Mouse (Mus musculus) T-helper 2 cell (primary cell): Measurements from ENCODE around the gene Tfip11.

ENCODE experiments used
- in situ Hi-C: fragments of 300-600 bp; cut with MboI, MseI; formaldehyde crosslinking; loops from one replicate; pipeline ENCODE4 v1.15.1; 2025; ENCODE audit warnings: high pct_unique_total_duplicates

Tfip11 gene

DNA sequence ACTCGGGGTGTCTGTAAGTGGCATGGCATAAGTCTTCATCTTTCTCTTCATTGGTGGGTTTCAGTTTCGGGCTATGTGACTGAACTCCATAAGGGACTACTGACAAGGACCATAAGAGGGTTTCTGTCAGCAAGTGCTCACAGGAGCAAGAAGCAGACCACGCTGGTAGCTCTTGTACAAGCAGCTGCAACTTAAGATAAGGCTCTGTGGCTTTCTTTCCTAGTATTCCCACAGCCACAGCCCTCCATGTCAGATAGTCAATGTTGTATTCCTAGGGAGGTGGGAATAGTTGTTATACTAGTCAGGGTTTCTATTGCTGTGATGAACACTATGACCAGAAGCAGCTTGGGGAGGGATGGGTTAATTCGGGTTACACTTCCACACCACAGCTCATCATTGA lies 33.4 kb downstream of the Tfip11 start:
- in situ Hi-C loops, result no loop called here

DNA sequence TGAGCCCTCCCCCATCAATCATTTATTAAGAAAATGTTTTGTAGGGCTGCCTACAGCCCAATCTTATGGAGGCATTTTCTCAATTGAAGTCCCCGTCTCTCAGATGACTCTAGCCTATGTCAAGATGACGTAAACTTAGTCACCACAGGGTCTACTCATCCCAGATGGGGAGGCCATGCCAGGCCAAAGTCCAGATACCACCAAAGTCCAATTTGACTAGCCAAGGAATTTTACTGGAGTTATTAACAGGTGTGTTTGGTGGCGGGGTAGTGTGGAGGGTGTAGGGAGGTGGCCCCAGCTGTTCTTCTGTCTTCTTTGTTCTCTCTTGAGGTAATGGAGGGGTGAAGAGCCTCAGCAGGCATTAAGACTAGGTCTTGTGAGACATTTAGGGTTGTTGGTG lies 33.9 kb downstream of the Tfip11 start:
- in situ Hi-C loops, result no loop called here

DNA sequence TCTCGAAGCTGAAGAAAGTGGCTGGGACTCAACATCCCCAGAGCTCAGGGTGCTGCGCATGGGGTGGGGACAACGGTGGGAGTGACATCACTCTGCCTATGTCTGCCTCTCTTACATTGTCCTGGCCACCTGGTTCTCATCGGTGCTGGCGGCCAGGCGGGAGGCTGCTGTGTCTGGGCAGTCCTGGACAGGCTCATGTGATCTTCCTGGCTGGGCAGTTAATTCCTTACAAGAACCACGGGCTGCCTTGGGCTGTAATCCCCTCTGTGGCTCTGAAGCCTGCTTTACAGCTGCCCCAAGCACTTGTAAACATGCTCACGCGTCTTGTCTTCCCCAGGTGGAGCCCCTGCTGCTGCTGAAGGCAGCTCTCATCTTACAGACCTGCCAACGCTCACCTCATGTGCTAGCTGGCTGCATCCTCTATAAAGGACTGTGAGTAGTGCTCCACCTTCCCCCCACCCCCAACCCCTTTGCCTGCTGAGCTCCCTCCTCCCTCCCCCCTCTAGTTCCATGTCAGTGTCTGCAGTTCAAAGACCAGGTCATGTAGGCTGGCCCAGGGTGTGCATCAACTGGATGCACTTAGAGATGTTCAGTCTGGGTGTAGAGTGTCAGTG lies 38.1 kb downstream of the Tfip11 start:
- in situ Hi-C loops, result no loop called here

DNA sequence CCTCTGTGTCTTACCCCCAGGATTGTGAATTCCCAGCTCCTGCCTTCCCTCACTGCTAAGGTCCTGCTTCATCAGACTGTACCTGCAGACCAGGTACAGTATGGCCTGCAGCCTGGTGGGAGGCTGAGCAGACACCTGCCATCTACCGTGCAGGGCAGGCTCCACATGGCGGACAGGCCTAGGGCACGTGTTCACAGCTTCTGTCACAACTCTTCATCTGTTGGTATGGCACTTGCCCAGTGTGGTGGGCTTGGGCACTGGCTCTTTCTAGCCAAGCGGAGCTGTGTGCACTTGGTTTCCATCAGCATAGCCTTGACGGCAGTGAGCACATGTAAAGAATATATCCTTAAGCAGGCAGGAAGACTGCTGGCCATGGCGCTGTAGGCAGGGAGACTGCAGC lies 40.7 kb downstream of the Tfip11 start:
- in situ Hi-C loops, result no loop called here

DNA sequence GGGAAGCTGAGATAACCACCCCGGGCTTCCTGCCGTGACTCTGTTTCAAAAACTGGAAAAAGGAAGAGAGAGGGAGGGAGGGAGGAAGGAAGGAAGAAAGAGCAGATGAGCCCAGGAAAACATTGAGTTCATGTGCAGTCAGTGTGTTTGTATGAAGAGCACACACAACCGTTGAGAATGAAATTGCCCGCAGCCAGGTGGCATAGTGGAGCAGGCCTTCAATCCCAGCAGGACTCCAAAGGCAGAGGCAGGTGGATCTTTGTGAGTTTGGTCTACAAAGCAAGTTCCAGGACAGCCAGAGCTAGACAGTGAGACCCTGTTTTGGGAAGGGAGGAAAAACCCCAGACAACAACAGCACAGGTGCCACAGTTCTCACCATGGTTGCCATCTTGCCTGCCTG lies 41.2 kb downstream of the Tfip11 start:
- in situ Hi-C loops, result no loop called here

DNA sequence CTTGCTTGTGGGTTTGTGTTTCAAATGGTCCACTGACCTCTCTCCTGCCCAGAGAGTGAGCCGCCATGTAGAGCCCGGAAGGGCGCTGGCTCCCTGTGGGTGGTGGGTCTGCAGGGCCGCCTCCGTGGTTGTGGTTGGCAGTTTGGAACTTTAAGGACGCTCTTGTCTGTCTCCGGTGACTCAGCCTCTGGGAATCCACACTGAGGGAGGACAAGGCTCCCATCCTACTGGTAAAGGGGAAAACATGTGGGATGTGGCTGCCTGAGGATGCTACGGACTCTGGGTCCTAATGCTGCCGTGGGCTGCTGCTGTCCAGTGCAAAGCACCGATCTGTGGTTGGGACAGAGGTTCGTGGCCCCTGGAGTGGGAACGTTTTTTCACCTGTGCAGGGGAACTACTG lies 41.8 kb downstream of the Tfip11 start:
- in situ Hi-C loops, result no loop called here

DNA sequence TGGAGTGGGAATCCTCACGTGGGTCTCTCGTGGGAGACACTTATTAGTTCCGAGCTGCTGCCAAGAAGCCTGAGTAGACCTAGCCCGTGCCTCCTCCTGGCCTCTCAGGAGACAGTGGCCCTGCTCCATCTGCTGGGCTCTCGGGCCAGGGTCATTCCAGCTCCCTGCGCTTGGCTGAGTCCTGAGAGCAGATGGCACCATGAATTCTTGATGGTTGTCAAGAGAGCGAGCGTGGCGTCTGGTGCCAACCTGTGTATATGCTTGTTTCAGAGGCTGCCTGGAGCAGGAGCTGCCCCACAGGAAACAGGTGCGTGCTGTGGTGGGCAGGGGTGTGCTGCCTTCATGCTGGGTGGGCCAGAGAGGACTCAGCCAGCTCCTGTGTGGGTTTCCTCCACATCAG lies 42.5 kb downstream of the Tfip11 start:
- in situ Hi-C loops, result no loop called here

DNA sequence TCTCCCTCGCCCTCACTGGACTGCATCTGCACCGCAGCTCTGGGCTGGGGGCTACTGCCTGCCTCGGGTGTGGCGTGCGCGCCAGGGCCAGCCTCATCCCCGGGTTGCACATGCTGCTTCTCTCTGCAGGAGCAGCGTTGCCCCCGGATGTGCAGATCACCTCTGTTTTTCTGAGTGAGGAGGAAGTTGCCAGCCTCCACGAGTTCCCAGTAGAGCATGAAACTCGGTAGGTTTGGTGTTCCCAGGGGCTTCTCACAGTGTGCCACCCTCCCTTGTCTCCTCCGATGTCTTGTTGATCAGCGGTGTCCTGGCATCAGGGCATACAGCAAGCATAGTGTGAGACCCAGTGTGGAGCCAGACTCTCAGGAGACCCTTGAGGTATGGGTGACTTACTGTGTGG lies 43.2 kb downstream of the Tfip11 start:
- in situ Hi-C loops, result no loop called here

DNA sequence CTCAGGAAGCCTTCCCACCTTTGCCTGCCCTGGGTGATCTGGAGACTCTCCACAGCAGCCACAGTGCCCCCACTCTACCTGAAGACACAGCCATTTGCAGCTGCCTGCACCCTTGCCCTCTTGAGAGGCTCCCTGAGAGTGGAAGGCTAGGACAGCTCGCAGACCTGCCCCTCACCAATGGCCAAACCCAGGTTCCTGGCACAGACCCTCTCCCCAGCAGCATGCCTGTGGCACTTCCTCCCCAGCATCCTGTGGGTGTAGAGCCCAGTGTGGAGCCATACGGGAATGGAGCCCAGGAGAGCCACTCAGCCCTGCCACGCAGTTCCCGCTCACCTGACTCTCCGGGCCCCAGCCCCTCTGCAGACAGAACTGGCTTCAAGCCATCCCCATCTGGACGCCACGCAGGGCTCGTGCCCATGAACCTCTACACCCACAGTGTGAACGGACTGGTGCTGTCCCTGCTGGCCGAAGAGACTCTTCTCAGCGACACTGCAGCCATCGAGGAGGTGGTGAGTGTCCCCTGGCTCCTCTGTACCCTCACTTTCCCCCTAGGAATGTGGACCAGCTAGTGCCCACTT lies 44.2 kb downstream of the Tfip11 start:
- in situ Hi-C loops, result no loop called here

DNA sequence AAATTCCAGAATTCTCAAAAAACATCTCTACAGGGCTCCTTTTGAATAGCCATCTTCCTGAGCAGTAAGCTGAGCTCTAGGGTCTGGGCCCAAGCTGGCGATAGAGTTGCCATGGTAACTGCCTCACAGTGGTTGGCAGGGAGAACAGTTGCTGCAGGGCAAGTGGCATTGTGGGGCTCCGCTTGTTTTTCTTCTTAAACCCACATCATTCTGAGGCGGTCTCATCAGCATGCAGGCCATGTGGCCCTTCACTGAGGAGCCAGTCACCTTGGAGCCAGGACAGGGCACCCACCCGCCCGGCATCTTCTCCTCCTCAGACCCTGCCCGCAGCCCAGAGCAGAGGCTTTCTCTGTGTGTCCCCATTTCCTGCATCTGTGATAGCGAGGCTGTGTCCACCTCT lies 45.8 kb downstream of the Tfip11 start:
- in situ Hi-C loops, result no loop called here

DNA sequence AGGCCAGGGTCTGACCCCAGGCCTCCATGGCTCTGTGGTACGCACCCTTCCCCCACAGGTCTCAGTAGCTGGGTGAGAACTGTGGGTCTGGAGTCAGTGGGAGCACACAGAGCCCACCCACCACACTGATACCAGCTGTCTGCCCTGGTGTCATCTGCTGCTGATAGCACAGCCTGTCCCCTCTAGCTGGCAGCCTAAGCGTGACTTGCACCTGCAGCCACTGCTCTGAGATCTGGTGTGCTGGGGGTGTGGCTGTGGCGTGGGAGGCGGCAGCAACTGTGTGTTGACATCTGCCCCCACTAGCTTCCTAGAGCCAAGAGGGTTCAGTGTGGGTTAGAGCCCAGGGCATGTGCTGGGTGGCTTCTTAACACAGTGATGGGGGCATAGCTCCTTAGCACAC lies 50.0 kb downstream of the Tfip11 start:
- in situ Hi-C loops, result no loop called here

DNA sequence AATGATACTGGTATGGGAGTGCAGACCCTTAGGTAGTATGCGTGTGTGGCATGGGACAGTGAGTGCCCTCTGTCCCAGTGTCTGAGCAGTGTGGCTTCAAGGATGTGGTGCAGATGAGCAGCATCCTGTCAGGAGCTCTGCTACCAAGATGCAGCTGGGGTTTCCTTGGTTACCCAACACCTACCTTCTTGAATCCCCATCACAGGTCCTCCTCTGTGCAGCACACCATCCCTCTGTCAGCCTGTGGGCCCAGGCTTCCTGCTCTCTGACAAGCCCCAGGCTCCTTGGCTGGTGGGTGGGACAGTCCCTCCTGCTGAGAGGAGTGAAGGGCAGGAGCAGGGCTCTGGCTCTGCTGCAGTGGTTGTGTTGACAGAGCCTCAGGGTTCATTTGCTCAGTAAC lies 51.2 kb downstream of the Tfip11 start:
- in situ Hi-C loops, result no loop called here

DNA sequence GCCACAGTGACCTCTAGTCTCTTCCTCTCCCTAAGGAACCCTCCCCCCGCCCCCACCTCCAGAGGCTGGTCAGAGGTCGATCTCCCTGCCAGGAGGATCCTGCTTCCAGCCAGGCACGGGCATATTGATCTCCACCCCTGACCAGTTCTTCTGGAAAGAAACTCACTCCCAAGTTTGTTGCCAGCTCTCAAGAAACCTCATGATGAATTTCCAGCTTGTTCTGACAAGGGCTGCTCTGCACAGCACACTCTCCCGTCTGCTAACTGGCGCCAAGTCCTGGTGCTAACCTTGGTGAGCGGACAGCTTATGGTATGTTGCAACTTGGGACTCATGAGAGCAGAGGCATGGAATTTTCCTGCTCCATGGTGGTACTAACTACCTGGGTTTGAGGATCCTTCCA lies 52.6 kb downstream of the Tfip11 start:
- in situ Hi-C loops, result no loop called here

DNA sequence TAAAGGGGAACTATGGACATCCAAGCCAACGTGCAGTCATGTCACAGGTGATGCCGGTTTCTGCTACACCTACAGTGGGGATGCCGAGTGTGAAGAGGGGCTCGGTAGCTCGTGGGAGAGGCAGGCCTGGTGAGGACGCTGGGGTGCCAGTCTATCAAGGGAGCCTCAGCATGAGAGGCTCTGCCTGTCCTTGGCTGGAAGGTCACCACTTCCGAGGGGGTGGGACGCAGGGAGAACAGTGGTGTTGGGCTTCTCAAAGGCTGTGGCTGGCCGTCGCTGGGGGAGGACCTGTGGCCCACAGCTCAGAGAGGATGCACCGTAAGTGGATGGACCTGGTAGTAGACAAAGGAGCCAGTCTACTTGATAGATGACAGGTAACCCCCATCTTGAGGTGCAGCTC lies 55.0 kb downstream of the Tfip11 start:
- in situ Hi-C loops, result no loop called here

DNA sequence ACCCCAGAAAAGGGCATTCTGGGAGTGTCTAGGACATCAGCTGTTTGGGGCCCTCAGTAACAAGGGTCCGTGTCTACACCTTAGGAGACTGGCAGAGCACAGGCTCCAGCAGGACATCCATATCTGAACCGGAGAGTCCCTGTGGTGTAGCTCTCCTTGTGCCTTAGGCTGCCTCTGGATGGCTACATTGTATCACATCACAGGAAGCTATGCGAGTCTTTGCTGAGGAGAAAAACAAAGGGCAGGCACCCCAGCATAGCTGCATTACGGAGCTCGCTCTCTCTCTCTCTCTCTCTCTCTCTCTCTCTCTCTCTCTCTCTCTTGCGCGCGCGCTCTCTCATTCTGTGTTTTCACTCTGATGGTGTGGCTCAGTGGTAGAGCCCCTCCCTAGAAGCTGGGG lies 55.9 kb downstream of the Tfip11 start:
- in situ Hi-C loops, result no loop called here

DNA sequence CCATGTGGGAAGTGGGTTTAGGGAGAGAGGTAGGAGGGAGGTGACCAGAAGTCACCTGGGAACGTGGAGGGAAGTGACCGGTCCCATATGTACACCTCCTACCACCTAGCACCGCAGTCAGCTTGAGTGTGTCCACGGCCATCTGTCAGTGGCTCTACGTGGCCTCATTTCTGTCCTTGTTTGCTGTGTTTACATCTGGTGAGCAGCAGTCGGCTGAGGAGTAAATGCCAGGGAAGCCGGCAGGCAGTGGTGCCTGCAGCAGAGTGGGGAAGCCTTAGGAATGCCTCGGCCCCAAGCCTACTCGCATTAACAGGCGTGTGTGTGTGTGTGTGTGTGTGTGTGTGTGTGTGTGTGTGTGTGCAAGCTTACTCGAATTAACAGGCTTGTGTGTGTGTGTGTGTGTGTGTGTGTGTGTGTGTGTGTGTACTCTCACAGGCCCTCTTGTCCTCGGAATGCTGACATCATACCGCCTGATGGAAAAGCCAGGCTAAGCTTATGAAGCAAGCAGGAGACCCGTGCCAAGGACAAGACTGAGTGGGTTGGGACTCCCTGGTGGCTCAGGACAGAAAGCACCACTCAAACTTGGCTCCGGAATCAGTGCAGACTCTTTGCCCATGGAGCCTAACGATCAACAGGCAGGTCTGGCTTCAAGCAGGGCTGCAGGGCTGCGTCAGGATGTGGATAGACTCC lies 56.6 kb downstream of the Tfip11 start:
- in situ Hi-C loops, result no loop called here

DNA sequence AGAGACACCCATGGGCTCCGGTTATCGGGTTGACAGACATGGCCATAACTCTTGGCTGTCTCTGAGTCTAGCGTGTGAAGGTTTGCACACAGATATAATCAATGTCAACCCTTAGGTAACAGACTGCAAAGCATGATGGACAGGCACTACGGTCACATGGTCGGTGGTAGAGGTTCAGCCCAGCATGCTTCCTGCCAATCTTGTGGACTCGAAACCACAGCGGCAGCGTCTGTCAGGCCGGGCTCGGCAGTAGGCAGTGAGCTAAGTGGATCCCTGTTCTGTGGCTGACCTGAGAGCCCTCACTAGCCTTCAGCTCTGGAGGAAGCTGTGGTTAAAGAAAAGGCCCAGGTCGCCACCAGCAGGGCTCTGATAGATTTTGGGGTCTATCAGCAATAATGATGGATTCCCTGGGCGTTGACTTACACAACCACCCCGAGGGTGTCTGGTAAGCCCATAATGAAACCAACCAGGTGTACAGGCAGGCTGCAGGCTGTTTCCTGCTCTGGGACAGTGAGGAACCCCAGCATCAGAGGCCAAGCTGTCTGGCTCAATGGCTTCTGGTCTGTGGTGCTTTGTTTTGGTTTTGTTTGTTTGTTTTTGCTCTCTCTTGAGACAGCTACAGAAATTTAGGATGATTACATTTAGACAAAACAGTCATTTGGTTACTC lies 58.8 kb downstream of the Tfip11 start:
- in situ Hi-C loops, result no loop called here

DNA sequence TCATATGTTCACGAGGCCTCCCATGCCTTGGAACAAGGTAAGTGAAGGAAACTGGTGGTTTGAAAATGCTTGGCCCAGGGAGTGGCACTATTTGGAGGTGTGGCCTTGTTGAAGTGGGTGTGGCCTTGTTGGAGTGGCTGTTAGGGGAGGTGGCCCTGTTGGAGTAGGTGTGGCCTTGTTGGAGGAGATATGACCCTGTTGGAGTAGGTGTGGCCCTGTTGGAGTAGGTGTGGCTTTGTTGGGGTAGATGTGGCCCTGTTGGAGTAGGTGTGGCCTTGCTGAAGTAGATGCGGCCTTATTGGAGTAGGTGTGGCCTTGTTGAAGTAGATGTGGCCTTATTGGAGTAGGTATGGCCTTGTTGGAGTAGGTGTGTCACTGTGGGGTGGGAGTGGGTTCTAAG lies 59.8 kb downstream of the Tfip11 start:
- in situ Hi-C loops, result no loop called here
